Mouse (Mus musculus) midbrain, embryonic 12.5 days (tissue): ENCODE data around the gene Fcf1. TPM values are rescaled to one million over a fixed set of nuclear protein-coding genes. Genes with fewer than 3 reads are reported as not detected.

ENCODE experiments used
- ATAC-seq: fragments of 200-750 bp; cut with Nextera tagmentation; 2 replicates; pipeline ENCODE4 v1.8.0; 2017; ENCODE audit warnings: low read depth, moderate TSS enrichment, moderate library complexity; ENCODE audit not compliant: low FRiP score
- H3K27ac ChIP-seq: fragments of 300-500 bp; sonication (generic); replicated peaks from 2 replicates; pipeline ENCODE4 v1.5.1; 2016; ENCODE audit warnings: mild to moderate bottlenecking
- H3K27me3 ChIP-seq: fragments of 300-500 bp; sonication (generic); 2 replicates; pipeline ENCODE4 v1.6.1; 2016; ENCODE audit warnings: mild to moderate bottlenecking
- H3K36me3 ChIP-seq: fragments of 300-500 bp; sonication (generic); 2 replicates; pipeline ENCODE4 v1.6.1; 2016
- H3K4me1 ChIP-seq: fragments of 300-500 bp; sonication (generic); 2 replicates; pipeline ENCODE4 v1.6.1; 2016
- H3K4me2 ChIP-seq: fragments of 300-500 bp; sonication (generic); replicated peaks from 2 replicates; pipeline ENCODE4 v1.6.1; 2016; ENCODE audit warnings: mild to moderate bottlenecking, moderate library complexity
- H3K4me3 ChIP-seq: fragments of 300-500 bp; sonication (generic); 2 replicates; pipeline ENCODE4 v1.5.1; 2016; ENCODE audit warnings: mild to moderate bottlenecking
- H3K9ac ChIP-seq: fragments of 300-500 bp; sonication (generic); replicated peaks from 2 replicates; pipeline ENCODE4 v1.6.1; 2016; ENCODE audit warnings: mild to moderate bottlenecking, moderate library complexity
- H3K9me3 ChIP-seq: fragments of 300-500 bp; sonication (generic); 2 replicates; pipeline ENCODE4 v1.6.1; 2016; ENCODE audit warnings: mild to moderate bottlenecking
- WGBS: fragments of 180-500 bp; shearing (Covaris S2); methylation state at CpG from one replicate; pipeline ENCODE4 v1.1.7; 2016; 5-methylcytosine and 5-hydroxymethylcytosine counted together
- polyA plus RNA-seq: library from polyadenylated mRNA; unstranded; fragments of >200 nt; fragmentation: Nextera tagmentation; extraction: Ambion mirVana; gene quantifications from 2 replicates; pipeline ENCODE4 v1.2.1, GENCODE M21; 2016

The Fcf1 gene
- polyA plus RNA-seq, 1 experiment from 2014 or later: 131 TPM

- no peak for ATAC-seq
- no peak overlapping the region for H3K4me2 ChIP-seq
- WGBS: 89% methylated on average over 2 of the region's 2 CpGs
- no peak overlapping the region for H3K27ac ChIP-seq
- peaks cover 81% of the 10 kb centered on the region for H3K36me3 ChIP-seq
- no peaks in the 10 kb centered on the region for H3K27me3 ChIP-seq
- H3K9me3 ChIP-seq: no peaks in the 10 kb centered on the region
- no peak overlapping the region for H3K4me3 ChIP-seq
- H3K9ac ChIP-seq: no peak overlapping the region
- H3K4me1 ChIP-seq: no peaks in the 10 kb centered on the region
These were observed 8.7 kb downstream of the Fcf1 start for GRCm38 (mm10) chr12:84979264-84979862.

- Histone ChIP-seq H3K4me2 (no peak overlapping the region), H3K4me3 (no peak overlapping the region), H3K9me3 (no peaks in the 10 kb centered on the region), H3K36me3 (peaks cover 5% of the 10 kb centered on the region; the same call in 1 of the 2 replicates), H3K9ac (no peak overlapping the region), H3K4me1 (no peaks in the 10 kb centered on the region), H3K27me3 (peaks cover 3% of the 10 kb centered on the region; the same call in 1 of the 2 replicates), H3K27ac (no peak overlapping the region)
- 72% methylated on average over 4 of the region's 4 CpGs for WGBS
- no peak for ATAC-seq
These were observed 18.8 kb downstream of the Fcf1 start for GRCm38 (mm10) chr12:84989456-84989855.

GRCm38 (mm10) chr12:84995112-84995761 is 24.5 kb downstream of the Fcf1 start:
- H3K4me3 ChIP-seq: peak overlapping the region; percentile 87
- H3K9ac ChIP-seq: no peak overlapping the region; the same call in 1 of the 2 replicates
- no peak for ATAC-seq
- no peaks in the 10 kb centered on the region for H3K9me3 ChIP-seq
- no peaks in the 10 kb centered on the region for H3K27me3 ChIP-seq
- WGBS: 93% methylated on average over 9 of the region's 9 CpGs
- H3K4me1 ChIP-seq: peaks cover 22% of the 10 kb centered on the region
- no peaks in the 10 kb centered on the region for H3K36me3 ChIP-seq
- H3K4me2 ChIP-seq: peak overlapping the region; percentile 97
- H3K27ac ChIP-seq: no peak overlapping the region

- no peaks in the 10 kb centered on the region for H3K36me3 ChIP-seq
- peak within 1 kb of the TSS; percentile 97 for H3K4me2 ChIP-seq
- under 1% methylated on average over 45 of the region's 45 CpGs for WGBS
- peak within 1 kb of the TSS; percentile 94 for H3K9ac ChIP-seq
- H3K4me3 ChIP-seq: peak within 1 kb of the TSS; percentile 87
- H3K27me3 ChIP-seq: no peaks in the 10 kb centered on the region
- peak; percentile 97 for ATAC-seq
- H3K27ac ChIP-seq: peak within 1 kb of the TSS; percentile 83
- H3K9me3 ChIP-seq: no peaks in the 10 kb centered on the region
- peaks cover 22% of the 10 kb centered on the region for H3K4me1 ChIP-seq
These were observed 25.4 kb downstream of the Fcf1 start, which contains the start of gene Ylpm1 for GRCm38 (mm10) chr12:84996083-84996496. Ylpm1 (plus strand) TSS chr12:84996321.

- Histone ChIP-seq H3K9ac (peak overlapping the region; percentile 94), H3K4me2 (peak overlapping the region; percentile 97), H3K36me3 (no peaks in the 10 kb centered on the region), H3K4me3 (peak overlapping the region; percentile 87), H3K9me3 (no peaks in the 10 kb centered on the region), H3K27me3 (no peaks in the 10 kb centered on the region), H3K27ac (peak overlapping the region; percentile 83), H3K4me1 (peaks cover 22% of the 10 kb centered on the region)
- ATAC-seq: peak; percentile 78
- WGBS: under 1% methylated on average over 43 of the region's 44 CpGs
These were observed 26.1 kb downstream of the Fcf1 start for GRCm38 (mm10) chr12:84996501-84997398.

- peak overlapping the region; percentile 15; the same call in 1 of the 2 replicates for H3K9ac ChIP-seq
- no peaks in the 10 kb centered on the region for H3K9me3 ChIP-seq
- peak overlapping the region; percentile 87 for H3K4me3 ChIP-seq
- H3K4me1 ChIP-seq: peaks cover 22% of the 10 kb centered on the region
- H3K27me3 ChIP-seq: no peaks in the 10 kb centered on the region
- no peak for ATAC-seq
- H3K4me2 ChIP-seq: peak overlapping the region; percentile 97
- no peak overlapping the region for H3K27ac ChIP-seq
- H3K36me3 ChIP-seq: 0 out of 2 replicates have a peak, but pooled peaks cover 6% of the 10 kb centered on the region
These were observed 28.4 kb downstream of the Fcf1 start for GRCm38 (mm10) chr12:84999053-84999452.

- WGBS: 96% methylated on average over 1 of the region's 1 CpGs
- H3K36me3 ChIP-seq: peaks cover 12% of the 10 kb centered on the region
- H3K4me3 ChIP-seq: no peak overlapping the region
These were observed 35.5 kb downstream of the Fcf1 start for GRCm38 (mm10) chr12:85006206-85006605.

GRCm38 (mm10) chr12:85007021-85007420 is 36.3 kb downstream of the Fcf1 start:
- no peak overlapping the region for H3K4me3 ChIP-seq
- no peaks in the 10 kb centered on the region for H3K27me3 ChIP-seq
- H3K27ac ChIP-seq: no peak overlapping the region
- no peak overlapping the region for H3K9ac ChIP-seq
- H3K9me3 ChIP-seq: no peaks in the 10 kb centered on the region
- H3K36me3 ChIP-seq: peaks cover 18% of the 10 kb centered on the region
- no peak overlapping the region for H3K4me2 ChIP-seq
- no peaks in the 10 kb centered on the region for H3K4me1 ChIP-seq
- no peak for ATAC-seq

More at GRCm38 (mm10) chr12:85006206-85006605, 35.5 kb downstream of the Fcf1 start:
- no peak for ATAC-seq
- H3K9ac ChIP-seq: no peak overlapping the region
- H3K27ac ChIP-seq: no peak overlapping the region
- H3K9me3 ChIP-seq: no peaks in the 10 kb centered on the region
- H3K4me2 ChIP-seq: no peak overlapping the region
- no peaks in the 10 kb centered on the region for H3K4me1 ChIP-seq
- H3K27me3 ChIP-seq: no peaks in the 10 kb centered on the region

GRCm38 (mm10) chr12:85009776-85010175 is 39.1 kb downstream of the Fcf1 start:
- Histone ChIP-seq H3K4me3 (no peak overlapping the region), H3K36me3 (peaks cover 33% of the 10 kb centered on the region), H3K9ac (no peak overlapping the region), H3K27me3 (no peaks in the 10 kb centered on the region), H3K27ac (no peak overlapping the region), H3K4me1 (no peaks in the 10 kb centered on the region), H3K9me3 (no peaks in the 10 kb centered on the region), H3K4me2 (no peak overlapping the region)
- ATAC-seq: no peak
- 96% methylated on average over 1 of the region's 1 CpGs for WGBS

GRCm38 (mm10) chr12:85010541-85010940 is 39.8 kb downstream of the Fcf1 start:
- 90% methylated on average over 2 of the region's 2 CpGs for WGBS
- no peak overlapping the region for H3K9ac ChIP-seq
- no peaks in the 10 kb centered on the region for H3K9me3 ChIP-seq
- H3K27me3 ChIP-seq: no peaks in the 10 kb centered on the region
- no peak overlapping the region for H3K4me2 ChIP-seq
- H3K27ac ChIP-seq: no peak overlapping the region
- ATAC-seq: no peak
- no peaks in the 10 kb centered on the region for H3K4me1 ChIP-seq
- peaks cover 35% of the 10 kb centered on the region for H3K36me3 ChIP-seq
- H3K4me3 ChIP-seq: no peak overlapping the region

GRCm38 (mm10) chr12:85012185-85012584 is 41.5 kb downstream of the Fcf1 start:
- Histone ChIP-seq H3K4me3 (no peak overlapping the region), H3K27me3 (no peaks in the 10 kb centered on the region), H3K9me3 (no peaks in the 10 kb centered on the region), H3K4me2 (no peak overlapping the region), H3K27ac (no peak overlapping the region), H3K9ac (no peak overlapping the region), H3K36me3 (peaks cover 46% of the 10 kb centered on the region), H3K4me1 (no peaks in the 10 kb centered on the region)
- WGBS: 97% methylated on average over 2 of the region's 2 CpGs
- no peak for ATAC-seq

GRCm38 (mm10) chr12:85022071-85022470 is 51.4 kb downstream of the Fcf1 start:
- H3K9ac ChIP-seq: no peak overlapping the region
- peaks cover 17% of the 10 kb centered on the region for H3K36me3 ChIP-seq
- no peak overlapping the region for H3K4me2 ChIP-seq
- 89% methylated on average over 1 of the region's 1 CpGs for WGBS
- no peak for ATAC-seq
- H3K4me3 ChIP-seq: no peak overlapping the region
- no peaks in the 10 kb centered on the region for H3K27me3 ChIP-seq
- no peaks in the 10 kb centered on the region for H3K4me1 ChIP-seq
- no peaks in the 10 kb centered on the region for H3K9me3 ChIP-seq
- H3K27ac ChIP-seq: no peak overlapping the region
